Mouse (Mus musculus) MEL (cell line): ENCODE results near the gene Tbcb. TPM values are rescaled to one million over a fixed set of nuclear protein-coding genes. Genes with fewer than 3 reads are reported as not detected.

ENCODE experiments used
- DNase-seq: peaks from one replicate; pipeline ENCODE4 v3.0.0; 2011; ENCODE audit warnings: low read depth, low spot score
- H3K27ac ChIP-seq: 2 replicates; pipeline ENCODE4 v1.5.1; 2012; ENCODE audit warnings: low read depth, mild to moderate bottlenecking, control low read depth, low read length, moderate library complexity; ENCODE audit not compliant: control insufficient read depth
- H3K27me3 ChIP-seq, 2 experiments: fragments of 150-350 bp in 1 of 2; sonication (generic) in 1 of 2; 2 replicates each; pipeline ENCODE4 v1.6.1; 2012; ENCODE audit warnings: low read length in 2 of 2, mild to moderate bottlenecking in 2 of 2, improper control_type of control experiment in 1 of 2, moderate library complexity in 1 of 2; ENCODE audit not compliant: insufficient read depth in 2 of 2, control insufficient read depth in 1 of 2
- H3K36me3 ChIP-seq, 2 experiments: 2 replicates each; pipeline ENCODE4 v1.6.1; 2012 to 2014; ENCODE audit warnings: low read length in 2 of 2, improper control_type of control experiment in 1 of 2, inconsistent platforms in 1 of 2, mild to moderate bottlenecking in 1 of 2; ENCODE audit not compliant: insufficient read depth in 2 of 2, control insufficient read depth in 1 of 2
- H3K4me1 ChIP-seq, 2 experiments: fragments of 150-350 bp in 1 of 2; sonication (generic) in 1 of 2; 2 replicates each; pipeline ENCODE4 v1.6.1; 2012; ENCODE audit warnings: low read length in 2 of 2, improper control_type of control experiment in 1 of 2, mild to moderate bottlenecking in 1 of 2; ENCODE audit not compliant: insufficient read depth in 2 of 2, control insufficient read depth in 1 of 2
- H3K4me3 ChIP-seq, 2 experiments: fragments of 150-350 bp in 1 of 2; sonication (generic) in 1 of 2; 2 replicates each; pipeline ENCODE4 v1.5.1; 2012; ENCODE audit warnings: low read depth in 2 of 2, low read length in 2 of 2, mild to moderate bottlenecking in 2 of 2, moderate library complexity in 2 of 2, control low read depth in 1 of 2, improper control_type of control experiment in 1 of 2; ENCODE audit not compliant: control insufficient read depth in 1 of 2, insufficient read depth in 1 of 2
- H3K79me2 ChIP-seq: 2 replicates; pipeline ENCODE4 v1.6.1; 2012; ENCODE audit warnings: mild to moderate bottlenecking, low read length, moderate library complexity; ENCODE audit not compliant: control insufficient read depth, poor library complexity, insufficient read depth
- H3K9ac ChIP-seq: 2 replicates; pipeline ENCODE4 v1.6.1; 2012; ENCODE audit warnings: low read depth, mild to moderate bottlenecking, control low read depth, low read length, moderate library complexity; ENCODE audit not compliant: control insufficient read depth, poor library complexity, severe bottlenecking
- H3K9me3 ChIP-seq: fragments of 150-350 bp; sonication (generic); replicated peaks from 2 replicates; pipeline ENCODE4 v1.6.1; 2012; ENCODE audit warnings: mild to moderate bottlenecking, low read length, improper control_type of control experiment, moderate library complexity; ENCODE audit not compliant: insufficient read depth
- CHD1 ChIP-seq: IDR thresholded peaks from 2 replicates; pipeline ENCODE4 v1.6.1; 2012; ENCODE audit warnings: low read depth, mild to moderate bottlenecking, inconsistent platforms, low read length, improper control_type of control experiment
- E2F4 ChIP-seq: IDR thresholded peaks from 2 replicates; pipeline ENCODE4 v1.6.1; 2011; ENCODE audit warnings: low read depth, low read length, improper control_type of control experiment, borderline replicate concordance
- ELF1 ChIP-seq: IDR thresholded peaks from 2 replicates; pipeline ENCODE4 v1.6.1; 2014; ENCODE audit warnings: low read depth, mild to moderate bottlenecking, inconsistent platforms, low read length, improper control_type of control experiment, moderate library complexity
- EP300 ChIP-seq, 2 experiments: IDR thresholded peaks; 2 replicates each; pipeline ENCODE4 v1.6.1; 2011; ENCODE audit warnings: improper control_type of control experiment in 2 of 2, low read length in 2 of 2, low read depth in 1 of 2, mild to moderate bottlenecking in 1 of 2
- ETS1 ChIP-seq: IDR thresholded peaks from 2 replicates; pipeline ENCODE4 v1.6.1; 2012; ENCODE audit warnings: low read depth, mild to moderate bottlenecking, inconsistent platforms, low read length, improper control_type of control experiment, moderate library complexity
- HCFC1 ChIP-seq: IDR thresholded peaks from 2 replicates; pipeline ENCODE4 v1.6.1; 2012; ENCODE audit warnings: low read depth, mild to moderate bottlenecking, inconsistent platforms, low read length, improper control_type of control experiment, moderate library complexity
- JUND ChIP-seq: IDR thresholded peaks from 2 replicates; pipeline ENCODE4 v1.6.1; 2011; ENCODE audit warnings: low read depth, mild to moderate bottlenecking, improper control_type of control experiment, low read length
- KAT2A ChIP-seq: conservative IDR thresholded peaks from 2 replicates; pipeline ENCODE4 v1.6.1; 2012; ENCODE audit warnings: low read depth, low read length, improper control_type of control experiment, inconsistent platforms
- MAFK ChIP-seq: IDR thresholded peaks from 2 replicates; pipeline ENCODE4 v1.6.1; 2011; ENCODE audit warnings: low read depth, mild to moderate bottlenecking, low read length, improper control_type of control experiment, borderline replicate concordance
- MAZ ChIP-seq: IDR thresholded peaks from 2 replicates; pipeline ENCODE4 v1.6.1; 2012; ENCODE audit warnings: low read depth, mild to moderate bottlenecking, inconsistent platforms, low read length, improper control_type of control experiment
- MXI1 ChIP-seq: IDR thresholded peaks from 2 replicates; pipeline ENCODE4 v1.6.1; 2011; ENCODE audit warnings: mild to moderate bottlenecking, low read depth, low read length, improper control_type of control experiment
- MYB ChIP-seq: IDR thresholded peaks from 2 replicates; pipeline ENCODE4 v1.6.1; 2011; ENCODE audit warnings: mild to moderate bottlenecking, low read depth, low read length, improper control_type of control experiment
- MYC ChIP-seq: IDR thresholded peaks from 2 replicates; pipeline ENCODE4 v1.6.1; 2011; ENCODE audit warnings: low read depth, mild to moderate bottlenecking, low read length, improper control_type of control experiment, moderate library complexity
- NELFE ChIP-seq: IDR thresholded peaks from 2 replicates; pipeline ENCODE4 v1.6.1; 2011; ENCODE audit warnings: low read depth, low read length, improper control_type of control experiment
- SIN3A ChIP-seq: IDR thresholded peaks from 2 replicates; pipeline ENCODE4 v1.6.1; 2012; ENCODE audit warnings: low read length, improper control_type of control experiment, inconsistent platforms
- SMC3 ChIP-seq: IDR thresholded peaks from 2 replicates; pipeline ENCODE4 v1.6.1; 2011; ENCODE audit warnings: low read depth, low read length, improper control_type of control experiment
- TBP ChIP-seq: IDR thresholded peaks from 2 replicates; pipeline ENCODE4 v1.8.0; 2011; ENCODE audit warnings: low read depth, low read length, improper control_type of control experiment
- UBTF ChIP-seq: IDR thresholded peaks from 2 replicates; pipeline ENCODE4 v1.6.1; 2012; ENCODE audit warnings: low read depth, mild to moderate bottlenecking, inconsistent platforms, low read length, improper control_type of control experiment, moderate library complexity, borderline replicate concordance; ENCODE audit not compliant: insufficient read depth
- USF1 ChIP-seq: IDR thresholded peaks from 2 replicates; pipeline ENCODE4 v1.6.1; 2014; ENCODE audit warnings: low read depth, mild to moderate bottlenecking, inconsistent platforms, low read length, improper control_type of control experiment, moderate library complexity
- USF2 ChIP-seq, 2 experiments: IDR thresholded peaks; 2 replicates each; pipeline ENCODE4 v1.6.1; 2011 to 2012; ENCODE audit warnings: improper control_type of control experiment in 2 of 2, low read length in 2 of 2, borderline replicate concordance in 1 of 2, inconsistent platforms in 1 of 2, low read depth in 1 of 2, mild to moderate bottlenecking in 1 of 2; ENCODE audit not compliant: insufficient read depth in 1 of 2
- ZC3H11A ChIP-seq: IDR thresholded peaks from 2 replicates; pipeline ENCODE4 v1.6.1; 2012; ENCODE audit warnings: low read depth, mild to moderate bottlenecking, inconsistent platforms, low read length, improper control_type of control experiment
- polyA plus RNA-seq, 2 experiments: library from polyadenylated mRNA; stranded (reverse) in 1 of 2; unstranded in 1 of 2; fragments of >175 nt in 1 of 2; fragments of >200 nt in 1 of 2; gene quantifications; 2 replicates each; pipeline versions ENCODE4 v1.2.1 to v1.2.4; 2012; ENCODE audit warnings: low replicate concordance in 2 of 2, low read depth in 1 of 2; ENCODE audit not compliant: insufficient read length in 2 of 2, insufficient read depth in 1 of 2, missing spikeins in 1 of 2
- total RNA-seq: library from RNA; depleted of rRNA; stranded (reverse); fragments of 300-350 nt; gene quantifications from 2 replicates; pipeline ENCODE4 v1.2.3, GENCODE M21; 2012

Gene Tbcb
- total and polyA plus RNA-seq, 3 experiments: 54.8 to 72.6 TPM; not detected in 1

DNA sequence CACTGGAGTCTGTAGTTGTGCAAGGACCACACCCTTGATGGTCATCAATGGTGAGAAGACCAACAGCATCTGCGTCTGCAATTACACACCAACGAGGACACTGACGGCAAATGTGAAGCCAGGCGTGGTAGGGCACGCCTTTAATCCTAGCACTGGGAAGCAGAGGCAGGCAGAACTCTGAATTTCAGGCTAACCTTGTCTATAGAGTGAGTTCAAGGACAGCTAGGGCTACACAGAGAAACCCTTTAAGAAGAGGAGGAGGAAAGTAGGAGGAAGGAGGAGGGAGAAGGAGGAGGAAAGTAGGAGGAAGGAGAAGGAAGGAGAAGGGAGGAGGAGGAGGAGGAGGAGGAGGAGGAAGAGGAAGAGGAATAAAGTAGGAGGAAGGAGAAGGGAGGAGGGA lies 33.5 kb upstream of the Tbcb start:
- Histone ChIP-seq H3K4me1 (no peaks in the 10 kb centered on the region), H3K9me3 (no peaks in the 10 kb centered on the region), H3K4me3 (no peak overlapping the region), H3K27ac (no peak overlapping the region), H3K27me3 (no peaks in the 10 kb centered on the region), H3K36me3 (no peaks in the 10 kb centered on the region), H3K79me2 (no peaks in the 10 kb centered on the region), H3K9ac (no peak overlapping the region)
- no peak for DNase-seq
- TF ChIP-seq MAZ: no peak
- no peak for TF ChIP-seq HCFC1
- TF ChIP-seq MYB: no peak
- no peak for TF ChIP-seq KAT2A
- no peak for TF ChIP-seq E2F4
- TF ChIP-seq MXI1: no peak
- TF ChIP-seq NELFE: no peak
- TF ChIP-seq CHD1: no peak
- TF ChIP-seq EP300 (IDR thresholded peaks at IDR 0.05; ENCODE audit: low read depth in 1 of 2, low read length in 2 of 2): no peak
- no peak for TF ChIP-seq TBP
- no peak for TF ChIP-seq MAFK
- no peak for TF ChIP-seq SIN3A
- no peak for TF ChIP-seq USF2 (IDR thresholded peaks at IDR 0.05; ENCODE audit: borderline replicate concordance in 1 of 2, insufficient read depth in 1 of 2, low read depth in 1 of 2, low read length in 2 of 2)
- no peak for TF ChIP-seq SMC3
- TF ChIP-seq MYC: no peak
- no peak for TF ChIP-seq USF1

DNA sequence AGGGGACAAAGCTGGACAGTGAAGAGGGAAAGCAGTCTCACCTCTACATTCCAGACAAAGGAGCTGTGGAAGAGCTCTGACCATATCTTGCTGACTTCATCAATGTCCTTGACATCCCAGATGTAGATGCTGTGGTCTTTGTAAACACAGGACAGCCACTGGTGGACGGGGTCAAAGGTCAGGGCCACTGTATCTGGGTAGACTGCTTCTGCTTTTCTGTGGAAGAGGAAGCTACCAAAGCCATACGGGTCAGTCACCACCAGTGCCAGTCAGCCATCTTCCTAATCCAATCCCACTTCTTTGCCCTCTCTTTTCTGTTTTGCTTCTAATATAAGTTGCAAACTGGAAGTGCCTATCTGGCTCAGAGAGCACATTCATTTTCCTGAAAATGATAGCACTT lies 33.0 kb upstream of the Tbcb start:
- no peak for TF ChIP-seq ETS1
- TF ChIP-seq HCFC1: no peak
- TF ChIP-seq ZC3H11A: no peak
- no peak for TF ChIP-seq ELF1
- no peak for TF ChIP-seq JUND
- TF ChIP-seq UBTF: no peak
- no peak for TF ChIP-seq TBP
- no peak for TF ChIP-seq E2F4
- no peak for TF ChIP-seq EP300 (IDR thresholded peaks at IDR 0.05; ENCODE audit: low read depth in 1 of 2, low read length in 2 of 2)
- no peak for TF ChIP-seq USF2 (IDR thresholded peaks at IDR 0.05; ENCODE audit: borderline replicate concordance in 1 of 2, insufficient read depth in 1 of 2, low read depth in 1 of 2, low read length in 2 of 2)
- no peak for TF ChIP-seq MAZ
- TF ChIP-seq, all 39 proteins: peak for 0
- Histone ChIP-seq H3K27me3 (no peaks in the 10 kb centered on the region), H3K79me2 (no peaks in the 10 kb centered on the region), H3K36me3 (no peaks in the 10 kb centered on the region), H3K4me1 (no peaks in the 10 kb centered on the region), H3K4me3 (no peak overlapping the region), H3K9me3 (no peaks in the 10 kb centered on the region), H3K9ac (no peak overlapping the region), H3K27ac (no peak overlapping the region)
- DNase-seq: no peak
